Mouse (Mus musculus) megakaryocyte, embryonic 14.5 days (primary cell): ENCODE measurements around the gene Dennd5b.

Source experiments
- FLI1 ChIP-seq: IDR thresholded peaks from 2 replicates; pipeline ENCODE4 v1.6.1; 2012; ENCODE audit warnings: low read length, inconsistent platforms, mixed read lengths
- GATA1 ChIP-seq: IDR thresholded peaks from 3 replicates; pipeline ENCODE4 v1.6.1; 2012; ENCODE audit warnings: mixed read lengths, low read length, inconsistent platforms, borderline replicate concordance

GRCm38 (mm10) chr6:149031377-149031776 lies 70.1 kb downstream of the Dennd5b start:
- TF ChIP-seq GATA1, result no peak
- no peak for TF ChIP-seq FLI1
